Mouse (Mus musculus): ENCODE data around the gene Kcnq1. TPM values are rescaled to one million over a fixed set of nuclear protein-coding genes. Genes with fewer than 3 reads are reported as not detected.
A peak's percentile ranks its signal among the peaks of the same experiment; 100 is the strongest.

Gene Kcnq1
- polyA plus RNA-seq, 1 experiment from 2014 or later, result 0.48 TPM

GRCm38 (mm10) chr7:143364969-143365839 is 259.0 kb downstream of the Kcnq1 start:
- H3K4me2 ChIP-seq, result no peak overlapping the region
- ATAC-seq, result no peak
- H3K4me1 ChIP-seq, result peaks cover 10% of the 10 kb centered on the region
- H3K9me3 ChIP-seq (replicated peaks), result no peaks in the 10 kb centered on the region
- no peaks in the 10 kb centered on the region for H3K36me3 ChIP-seq (ENCODE audit: poor library complexity, severe bottlenecking)
- 71% methylated on average over 8 of the region's 8 CpGs for WGBS
- no peak overlapping the region for H3K9ac ChIP-seq
- H3K27me3 ChIP-seq, result peaks cover 91% of the 10 kb centered on the region
- no peak overlapping the region for H3K27ac ChIP-seq
- no peak overlapping the region for H3K4me3 ChIP-seq

- Histone ChIP-seq H3K4me3 (no peak overlapping the region), H3K9ac (no peak overlapping the region), H3K4me2 (peak overlapping the region; percentile 20), H3K36me3 (ENCODE audit: poor library complexity, severe bottlenecking) (no peaks in the 10 kb centered on the region), H3K27ac (no peak overlapping the region), H3K4me1 (peaks cover 10% of the 10 kb centered on the region), H3K27me3 (peaks cover 90% of the 10 kb centered on the region), H3K9me3 (replicated peaks) (no peaks in the 10 kb centered on the region)
- no peak for ATAC-seq
- WGBS, result 44% methylated on average over 20 of the region's 20 CpGs
Measured at GRCm38 (mm10) chr7:143367366-143368266, 261.5 kb downstream of the Kcnq1 start.

GRCm38 (mm10) chr7:143368267-143368643 is 262.1 kb downstream of the Kcnq1 start:
- Histone ChIP-seq H3K4me2 (peak overlapping the region; percentile 20; the same call in 1 of the 2 replicates), H3K36me3 (ENCODE audit: poor library complexity, severe bottlenecking) (no peaks in the 10 kb centered on the region), H3K9ac (no peak overlapping the region), H3K27ac (no peak overlapping the region), H3K9me3 (replicated peaks) (no peaks in the 10 kb centered on the region), H3K4me1 (peaks cover 10% of the 10 kb centered on the region), H3K4me3 (no peak overlapping the region), H3K27me3 (peaks cover 90% of the 10 kb centered on the region)
- peak; percentile 50; the same call in 1 of the 2 replicates for ATAC-seq
- 12% methylated on average over 7 of the region's 7 CpGs for WGBS

- peaks cover 90% of the 10 kb centered on the region for H3K27me3 ChIP-seq
- no peak overlapping the region for H3K27ac ChIP-seq
- ATAC-seq, result no peak
- H3K36me3 ChIP-seq (ENCODE audit: poor library complexity, severe bottlenecking), result no peaks in the 10 kb centered on the region
- H3K4me3 ChIP-seq, result no peak overlapping the region
- 70% methylated on average over 2 of the region's 2 CpGs for WGBS
- H3K9me3 ChIP-seq (replicated peaks), result no peaks in the 10 kb centered on the region
- peaks cover 10% of the 10 kb centered on the region for H3K4me1 ChIP-seq
- H3K4me2 ChIP-seq, result no peak overlapping the region
- no peak overlapping the region for H3K9ac ChIP-seq
Measured at GRCm38 (mm10) chr7:143371336-143371735, 265.2 kb downstream of the Kcnq1 start.

GRCm38 (mm10) chr7:143373265-143373664 is 267.1 kb downstream of the Kcnq1 start:
- Histone ChIP-seq H3K27me3 (peaks cover 94% of the 10 kb centered on the region), H3K36me3 (ENCODE audit: poor library complexity, severe bottlenecking) (no peaks in the 10 kb centered on the region), H3K27ac (no peak overlapping the region), H3K4me1 (peaks cover 2% of the 10 kb centered on the region; the same call in 1 of the 2 replicates), H3K4me2 (no peak overlapping the region), H3K9me3 (replicated peaks) (no peaks in the 10 kb centered on the region), H3K9ac (no peak overlapping the region), H3K4me3 (no peak overlapping the region)
- no peak for ATAC-seq
- 85% methylated on average over 3 of the region's 3 CpGs for WGBS

- Histone ChIP-seq H3K9ac (no peak overlapping the region), H3K27me3 (peaks cover 100% of the 10 kb centered on the region), H3K27ac (no peak overlapping the region), H3K4me2 (no peak overlapping the region), H3K36me3 (ENCODE audit: poor library complexity, severe bottlenecking) (no peaks in the 10 kb centered on the region), H3K9me3 (replicated peaks) (no peaks in the 10 kb centered on the region), H3K4me3 (no peak overlapping the region), H3K4me1 (no peaks in the 10 kb centered on the region)
- 83% methylated on average over 16 of the region's 16 CpGs for WGBS
- ATAC-seq, result no peak
Measured at GRCm38 (mm10) chr7:143375945-143376344, 269.8 kb downstream of the Kcnq1 start.

GRCm38 (mm10) chr7:143380466-143381073 is 274.4 kb downstream of the Kcnq1 start:
- Histone ChIP-seq H3K27ac (no peak overlapping the region), H3K9me3 (replicated peaks) (no peaks in the 10 kb centered on the region), H3K27me3 (peaks cover 99% of the 10 kb centered on the region), H3K36me3 (ENCODE audit: poor library complexity, severe bottlenecking) (no peaks in the 10 kb centered on the region), H3K4me1 (no peaks in the 10 kb centered on the region), H3K4me2 (no peak overlapping the region), H3K9ac (no peak overlapping the region), H3K4me3 (no peak overlapping the region)
- 75% methylated on average over 20 of the region's 20 CpGs for WGBS
- ATAC-seq, result no peak

GRCm38 (mm10) chr7:143386632-143387031 is 280.5 kb downstream of the Kcnq1 start:
- ATAC-seq, result no peak
- H3K4me3 ChIP-seq, result no peak overlapping the region
- no peaks in the 10 kb centered on the region for H3K36me3 ChIP-seq (ENCODE audit: poor library complexity, severe bottlenecking)
- no peaks in the 10 kb centered on the region for H3K9me3 ChIP-seq (replicated peaks)
- WGBS, result 7% methylated on average over 1 of the region's 1 CpGs
- no peak overlapping the region for H3K4me2 ChIP-seq
- H3K27ac ChIP-seq, result no peak overlapping the region
- no peak overlapping the region for H3K9ac ChIP-seq
- H3K27me3 ChIP-seq, result peaks cover 84% of the 10 kb centered on the region
- H3K4me1 ChIP-seq, result peaks cover 40% of the 10 kb centered on the region

- ATAC-seq, result peak; percentile 84; the same call in 1 of the 2 replicates
- Histone ChIP-seq H3K36me3 (ENCODE audit: poor library complexity, severe bottlenecking) (no peaks in the 10 kb centered on the region), H3K9ac (0 out of 2 replicates have a peak overlapping the region, but pooled peaks have one; percentile 16), H3K4me2 (peak overlapping the region; percentile 39), H3K4me3 (no peak overlapping the region), H3K4me1 (peaks cover 40% of the 10 kb centered on the region), H3K27ac (peak overlapping the region; percentile 59; the same call in 1 of the 2 replicates), H3K27me3 (peaks cover 82% of the 10 kb centered on the region), H3K9me3 (replicated peaks) (peaks cover 3% of the 10 kb centered on the region; the same call in 1 of the 2 replicates)
- 7% methylated on average over 27 of the region's 27 CpGs for WGBS
Measured at GRCm38 (mm10) chr7:143388783-143389695, 282.9 kb downstream of the Kcnq1 start.

GRCm38 (mm10) chr7:143389860-143390259 is 283.7 kb downstream of the Kcnq1 start:
- no peak overlapping the region for H3K4me3 ChIP-seq
- no peak overlapping the region for H3K4me2 ChIP-seq
- peaks cover 82% of the 10 kb centered on the region for H3K27me3 ChIP-seq
- ATAC-seq, result peak; percentile 62
- WGBS, result 32% methylated on average over 2 of the region's 2 CpGs
- peaks cover 3% of the 10 kb centered on the region; the same call in 1 of the 2 replicates for H3K9me3 ChIP-seq (replicated peaks)
- peaks cover 40% of the 10 kb centered on the region for H3K4me1 ChIP-seq
- H3K36me3 ChIP-seq (ENCODE audit: poor library complexity, severe bottlenecking), result no peaks in the 10 kb centered on the region
- no peak overlapping the region for H3K9ac ChIP-seq
- H3K27ac ChIP-seq, result peak overlapping the region; percentile 59
